Mouse (Mus musculus): ENCODE measurements around the gene Cotl1. TPM values are rescaled to one million over a fixed set of nuclear protein-coding genes. Genes with fewer than 3 reads are reported as not detected.

Gene Cotl1
- polyA plus RNA-seq, 1 experiment from 2014 or later, result 458 TPM

DNA sequence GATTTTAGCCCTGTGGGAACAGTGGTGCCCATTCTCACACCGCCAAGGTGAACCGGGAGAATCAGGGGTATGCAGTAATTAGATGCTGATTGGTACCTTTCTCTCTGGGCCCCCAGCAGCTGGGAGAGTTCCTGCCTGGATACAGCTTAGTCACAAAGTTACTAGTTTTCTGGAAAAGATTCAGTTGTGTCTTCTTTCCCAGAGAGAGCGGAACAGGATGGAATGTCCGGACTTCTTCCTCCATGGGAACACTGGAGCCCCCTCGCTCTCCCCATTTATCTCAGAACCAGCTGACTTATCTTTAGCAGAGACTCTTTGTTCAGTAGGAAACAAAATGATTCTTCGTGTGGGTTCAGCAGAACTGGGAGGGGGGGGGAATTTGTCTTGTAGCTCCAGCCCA is 22.4 kb upstream of the Cotl1 start:
- ATAC-seq (ENCODE audit: low FRiP score), result no peak
- DNase-seq (ENCODE audit: low spot score), result no peak
- Histone ChIP-seq H3K27ac (ENCODE audit: low read depth, low read length) (no peak overlapping the region), H3K9ac (ENCODE audit: low read depth, low read length) (peak overlapping the region; percentile 77), H3K27me3 (ENCODE audit: control insufficient read depth, insufficient read depth, low read length) (peaks cover 2% of the 10 kb centered on the region; the same call in 1 of the 2 replicates), H3K4me3 (ENCODE audit: low read depth, low read length) (peak overlapping the region; percentile 72), H3K4me2 (replicated peaks; ENCODE audit: low read depth, low read length) (peak overlapping the region; percentile 95), H3K4me1 (replicated peaks; ENCODE audit: control insufficient read depth, insufficient read depth, low read length) (peaks cover 2% of the 10 kb centered on the region; the same call in 1 of the 2 replicates), H3K9me3 (ENCODE audit: control insufficient read depth, low read length) (no peaks in the 10 kb centered on the region), H3K36me3 (ENCODE audit: control insufficient read depth, insufficient read depth, low read length) (no peaks in the 10 kb centered on the region)
- 15% methylated on average over 6 of the region's 6 CpGs for WGBS

DNA sequence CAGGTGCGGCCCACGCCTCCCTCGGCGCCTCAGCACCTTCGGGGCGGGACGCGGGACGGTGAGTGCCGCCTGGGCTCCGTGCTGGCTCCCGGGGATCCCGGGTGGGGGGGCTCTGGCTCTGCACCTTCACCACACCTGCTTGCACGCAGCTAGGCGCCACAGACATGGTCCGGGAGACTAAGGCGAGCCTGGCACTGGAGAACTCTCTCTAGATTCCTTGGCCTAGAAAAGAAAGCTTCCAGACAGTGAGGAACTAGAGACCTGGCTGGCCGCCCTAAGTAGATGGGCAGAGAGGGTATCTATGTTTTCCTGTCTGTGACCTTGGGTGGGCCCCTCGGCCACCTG is 22.0 kb upstream of the Cotl1 start:
- 0% methylated on average over 10 of the region's 19 CpGs for WGBS
- no peak for ATAC-seq (ENCODE audit: low FRiP score)
- H3K36me3 ChIP-seq (ENCODE audit: control insufficient read depth, insufficient read depth, low read length), result no peaks in the 10 kb centered on the region

DNA sequence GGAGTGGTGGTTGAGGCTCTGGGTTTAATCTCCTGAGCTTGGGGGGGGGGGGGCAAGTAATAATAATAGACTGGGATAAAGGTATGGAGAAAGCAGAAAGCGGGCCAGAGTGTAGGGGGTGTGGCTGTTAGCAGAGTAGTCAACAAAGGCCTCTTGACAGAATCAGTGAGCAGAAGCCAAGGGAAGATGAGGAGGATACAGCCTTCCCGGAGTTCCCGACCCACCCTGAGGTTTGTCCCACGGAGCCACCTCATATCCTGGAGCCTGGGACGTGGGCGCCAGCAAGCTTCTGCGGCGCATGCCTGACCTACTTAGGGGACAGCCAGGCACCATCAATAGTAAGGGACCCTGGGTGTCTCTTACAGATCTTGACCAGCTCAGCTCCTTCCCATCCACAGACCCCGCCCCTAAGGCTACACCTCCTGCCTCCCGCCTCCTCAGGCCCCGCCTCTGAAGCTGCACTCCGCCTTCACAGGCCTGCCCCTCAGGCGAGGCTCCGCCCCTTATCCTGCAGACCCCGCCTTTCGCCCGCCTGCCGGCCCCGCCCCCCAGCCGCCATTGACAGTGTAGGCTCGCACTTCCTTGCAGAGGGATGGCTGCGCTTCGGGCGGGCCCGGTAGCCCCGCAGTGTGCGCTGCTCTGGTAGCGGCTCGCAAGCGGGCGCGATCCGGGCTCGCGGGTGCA is 21.5 kb upstream of the Cotl1 start, which contains the start of gene Klhl36:
Klhl36 (plus strand) TSS at position 561 of the 684 bp plus-strand sequence.
- Histone ChIP-seq H3K4me1 (replicated peaks; ENCODE audit: control insufficient read depth, insufficient read depth, low read length) (peaks cover 2% of the 10 kb centered on the region; the same call in 1 of the 2 replicates), H3K9ac (ENCODE audit: low read depth, low read length) (peak within 1 kb of the TSS; percentile 77), H3K27ac (ENCODE audit: low read depth, low read length) (no peak within 1 kb of the TSS), H3K36me3 (ENCODE audit: control insufficient read depth, insufficient read depth, low read length) (no peaks in the 10 kb centered on the region), H3K4me2 (replicated peaks; ENCODE audit: low read depth, low read length) (peak within 1 kb of the TSS; percentile 95), H3K9me3 (ENCODE audit: control insufficient read depth, low read length) (no peaks in the 10 kb centered on the region), H3K4me3 (ENCODE audit: low read depth, low read length) (peak within 1 kb of the TSS; percentile 72), H3K27me3 (ENCODE audit: control insufficient read depth, insufficient read depth, low read length) (peaks cover 2% of the 10 kb centered on the region; the same call in 1 of the 2 replicates)
- DNase-seq (ENCODE audit: low spot score) (peak; percentile 97), ATAC-seq (ENCODE audit: low FRiP score) (peak; percentile 96)
- WGBS, result 3% methylated on average over 21 of the region's 35 CpGs

More for the DNA sequence above, 22.0 kb upstream of the Cotl1 start:
- Histone ChIP-seq H3K9ac (ENCODE audit: low read depth, low read length) (peak overlapping the region; percentile 77), H3K4me1 (replicated peaks; ENCODE audit: control insufficient read depth, insufficient read depth, low read length) (peaks cover 2% of the 10 kb centered on the region; the same call in 1 of the 2 replicates), H3K27ac (ENCODE audit: low read depth, low read length) (no peak overlapping the region), H3K4me3 (ENCODE audit: low read depth, low read length) (peak overlapping the region; percentile 72), H3K4me2 (replicated peaks; ENCODE audit: low read depth, low read length) (peak overlapping the region; percentile 95), H3K9me3 (ENCODE audit: control insufficient read depth, low read length) (no peaks in the 10 kb centered on the region), H3K27me3 (ENCODE audit: control insufficient read depth, insufficient read depth, low read length) (peaks cover 2% of the 10 kb centered on the region; the same call in 1 of the 2 replicates)
- DNase-seq (ENCODE audit: low spot score), result peak; percentile 46

GRCm38 (mm10) chr8:119857767-119858166 is 17.4 kb upstream of the Cotl1 start:
- H3K36me3 ChIP-seq (ENCODE audit: control insufficient read depth, insufficient read depth, low read length), result no peaks in the 10 kb centered on the region
- no peak overlapping the region for H3K27ac ChIP-seq (ENCODE audit: low read depth, low read length)
- DNase-seq (ENCODE audit: low spot score), result no peak
- H3K4me3 ChIP-seq (ENCODE audit: low read depth, low read length), result no peak overlapping the region
- peaks cover 2% of the 10 kb centered on the region; the same call in 1 of the 2 replicates for H3K27me3 ChIP-seq (ENCODE audit: control insufficient read depth, insufficient read depth, low read length)
- no peak overlapping the region for H3K9ac ChIP-seq (ENCODE audit: low read depth, low read length)
- no peaks in the 10 kb centered on the region for H3K9me3 ChIP-seq (ENCODE audit: control insufficient read depth, low read length)
- 81% methylated on average over 6 of the region's 6 CpGs for WGBS
- ATAC-seq (ENCODE audit: low FRiP score), result no peak
- peaks cover under 1% of the 10 kb centered on the region; the same call in 1 of the 2 replicates for H3K4me1 ChIP-seq (replicated peaks; ENCODE audit: control insufficient read depth, insufficient read depth, low read length)
- no peak overlapping the region for H3K4me2 ChIP-seq (replicated peaks; ENCODE audit: low read depth, low read length)

GRCm38 (mm10) chr8:119855656-119856055 is 15.3 kb upstream of the Cotl1 start:
- no peak overlapping the region for H3K9ac ChIP-seq (ENCODE audit: low read depth, low read length)
- H3K4me2 ChIP-seq (replicated peaks; ENCODE audit: low read depth, low read length), result no peak overlapping the region
- ATAC-seq (ENCODE audit: low FRiP score) (no peak), DNase-seq (ENCODE audit: low spot score) (no peak)
- H3K4me1 ChIP-seq (replicated peaks; ENCODE audit: control insufficient read depth, insufficient read depth, low read length), result no peaks in the 10 kb centered on the region
- H3K36me3 ChIP-seq (ENCODE audit: control insufficient read depth, insufficient read depth, low read length), result no peaks in the 10 kb centered on the region
- no peak overlapping the region for H3K27ac ChIP-seq (ENCODE audit: low read depth, low read length)
- no peaks in the 10 kb centered on the region for H3K27me3 ChIP-seq (ENCODE audit: control insufficient read depth, insufficient read depth, low read length)
- H3K9me3 ChIP-seq (ENCODE audit: control insufficient read depth, low read length), result no peaks in the 10 kb centered on the region
- WGBS, result 82% methylated on average over 5 of the region's 5 CpGs
- no peak overlapping the region for H3K4me3 ChIP-seq (ENCODE audit: low read depth, low read length)

GRCm38 (mm10) chr8:119854035-119854434 is 13.7 kb upstream of the Cotl1 start:
- Histone ChIP-seq H3K4me1 (replicated peaks; ENCODE audit: control insufficient read depth, insufficient read depth, low read length) (no peaks in the 10 kb centered on the region), H3K4me3 (ENCODE audit: low read depth, low read length) (no peak overlapping the region), H3K27ac (ENCODE audit: low read depth, low read length) (no peak overlapping the region), H3K4me2 (replicated peaks; ENCODE audit: low read depth, low read length) (no peak overlapping the region), H3K27me3 (ENCODE audit: control insufficient read depth, insufficient read depth, low read length) (no peaks in the 10 kb centered on the region), H3K9ac (ENCODE audit: low read depth, low read length) (no peak overlapping the region), H3K36me3 (ENCODE audit: control insufficient read depth, insufficient read depth, low read length) (no peaks in the 10 kb centered on the region), H3K9me3 (ENCODE audit: control insufficient read depth, low read length) (no peaks in the 10 kb centered on the region)
- WGBS, result 35% methylated on average over 5 of the region's 5 CpGs
- no peak for ATAC-seq (ENCODE audit: low FRiP score)
- no peak for DNase-seq (ENCODE audit: low spot score)

- Histone ChIP-seq H3K36me3 (ENCODE audit: control insufficient read depth, insufficient read depth, low read length) (no peaks in the 10 kb centered on the region), H3K4me2 (replicated peaks; ENCODE audit: low read depth, low read length) (no peak overlapping the region), H3K27me3 (ENCODE audit: control insufficient read depth, insufficient read depth, low read length) (no peaks in the 10 kb centered on the region), H3K27ac (ENCODE audit: low read depth, low read length) (no peak overlapping the region), H3K9me3 (ENCODE audit: control insufficient read depth, low read length) (no peaks in the 10 kb centered on the region), H3K9ac (ENCODE audit: low read depth, low read length) (no peak overlapping the region), H3K4me1 (replicated peaks; ENCODE audit: control insufficient read depth, insufficient read depth, low read length) (no peaks in the 10 kb centered on the region), H3K4me3 (ENCODE audit: low read depth, low read length) (no peak overlapping the region)
- 63% methylated on average over 8 of the region's 8 CpGs for WGBS
- ATAC-seq (ENCODE audit: low FRiP score), result no peak
- no peak for DNase-seq (ENCODE audit: low spot score)
These were observed 13.2 kb upstream of the Cotl1 start for GRCm38 (mm10) chr8:119853521-119853920.

DNA sequence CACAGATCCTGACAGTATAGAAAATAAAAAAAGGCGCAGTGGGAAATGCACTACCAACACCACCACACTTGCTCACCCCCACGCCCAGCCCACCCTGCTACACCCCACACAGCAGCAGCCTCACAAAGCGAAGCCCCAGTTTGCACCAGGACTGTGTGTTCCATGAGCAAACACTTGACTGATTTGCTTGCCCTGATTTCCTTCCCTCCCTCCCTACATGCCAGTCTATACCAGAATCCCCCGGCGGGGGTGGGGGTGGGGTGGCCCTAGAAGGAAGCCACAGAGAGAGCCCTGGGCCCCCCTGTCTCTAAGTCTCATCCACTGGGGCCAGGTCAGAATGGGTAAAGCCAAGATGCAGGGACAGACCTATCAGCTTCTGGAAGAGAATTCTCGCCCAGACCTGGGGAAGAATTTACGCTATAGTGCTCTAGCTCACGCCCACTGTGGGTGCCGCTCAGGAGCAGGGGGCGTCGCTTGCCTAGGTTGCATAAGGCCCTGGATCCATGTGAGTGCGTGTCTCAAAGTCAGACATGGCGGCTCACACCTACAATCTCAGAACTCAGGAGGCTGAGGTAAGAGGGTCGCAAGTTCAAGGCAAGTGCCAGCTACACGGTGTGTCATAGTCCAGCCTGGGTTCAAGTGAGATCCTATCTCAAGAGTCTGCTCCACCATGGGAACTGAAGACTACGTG is 7.0 kb upstream of the Cotl1 start:
- no peak overlapping the region for H3K4me2 ChIP-seq (replicated peaks; ENCODE audit: low read depth, low read length)
- H3K27me3 ChIP-seq (ENCODE audit: control insufficient read depth, insufficient read depth, low read length), result no peaks in the 10 kb centered on the region
- H3K36me3 ChIP-seq (ENCODE audit: control insufficient read depth, insufficient read depth, low read length), result no peaks in the 10 kb centered on the region
- no peak overlapping the region for H3K27ac ChIP-seq (ENCODE audit: low read depth, low read length)
- ATAC-seq (ENCODE audit: low FRiP score), result no peak
- no peak overlapping the region for H3K9ac ChIP-seq (ENCODE audit: low read depth, low read length)
- no peak overlapping the region for H3K4me3 ChIP-seq (ENCODE audit: low read depth, low read length)
- 84% methylated on average over 16 of the region's 16 CpGs for WGBS
- DNase-seq (ENCODE audit: low spot score), result no peak
- H3K9me3 ChIP-seq (ENCODE audit: control insufficient read depth, low read length), result no peaks in the 10 kb centered on the region
- no peaks in the 10 kb centered on the region for H3K4me1 ChIP-seq (replicated peaks; ENCODE audit: control insufficient read depth, insufficient read depth, low read length)
